Mouse (Mus musculus) thymus, postnatal 10 days (tissue): ENCODE measurements around the gene Cmas.
A peak's percentile ranks its signal among the peaks of the same experiment; 100 is the strongest.

Source experiments
- DNase-seq, 2 experiments: peaks; one replicate each; pipeline ENCODE4 v3.0.0; 2021; ENCODE audit warnings: low spot score in 2 of 2

The Cmas gene

GRCm38 (mm10) chr6:142752331-142753246 lies 3.9 kb upstream of the Cmas start:
- peak; percentile 29 to 36 for DNase-seq

GRCm38 (mm10) chr6:142757334-142757965 lies 964 bp downstream of the Cmas start:
- no peak for DNase-seq

GRCm38 (mm10) chr6:142757976-142758375 lies 1.5 kb downstream of the Cmas start:
- DNase-seq = no peak

- DNase-seq = no peak
Measured at GRCm38 (mm10) chr6:142758562-142758961, 2.1 kb downstream of the Cmas start.

GRCm38 (mm10) chr6:142759633-142760032 lies 3.1 kb downstream of the Cmas start:
- no peak for DNase-seq

GRCm38 (mm10) chr6:142764933-142765332 lies 8.4 kb downstream of the Cmas start:
- DNase-seq = no peak

- DNase-seq = no peak
Measured at GRCm38 (mm10) chr6:142767305-142767704, 10.8 kb downstream of the Cmas start.

- DNase-seq = no peak
Measured at GRCm38 (mm10) chr6:142769896-142770295, 13.4 kb downstream of the Cmas start.

- DNase-seq = no peak
Measured at GRCm38 (mm10) chr6:142771643-142772042, 15.2 kb downstream of the Cmas start.

- DNase-seq = no peak
Measured at GRCm38 (mm10) chr6:142773566-142773965, 17.1 kb downstream of the Cmas start.

- DNase-seq = no peak
Measured at GRCm38 (mm10) chr6:142776935-142777334, 20.4 kb downstream of the Cmas start.

GRCm38 (mm10) chr6:142779045-142779811 lies 22.7 kb downstream of the Cmas start:
- peak; percentile 45 to 67 for DNase-seq

- DNase-seq = peak in 1 of 2 experiments; percentile 41
Measured at GRCm38 (mm10) chr6:142779812-142780573, 23.5 kb downstream of the Cmas start.

GRCm38 (mm10) chr6:142780574-142781033 lies 24.1 kb downstream of the Cmas start:
- no peak for DNase-seq

- DNase-seq = no peak
Measured at GRCm38 (mm10) chr6:142781286-142781685, 24.8 kb downstream of the Cmas start.

GRCm38 (mm10) chr6:142785343-142785742 lies 28.9 kb downstream of the Cmas start:
- DNase-seq = peak; percentile 56 to 79

GRCm38 (mm10) chr6:142786106-142786505 lies 29.6 kb downstream of the Cmas start:
- DNase-seq = no peak

GRCm38 (mm10) chr6:142788042-142788987 lies 31.8 kb downstream of the Cmas start:
- no peak for DNase-seq

GRCm38 (mm10) chr6:142789736-142790135 lies 33.2 kb downstream of the Cmas start:
- no peak for DNase-seq
